15 mouse cellular contexts compared by ENCODE assay signal in the genomic region with DNA sequence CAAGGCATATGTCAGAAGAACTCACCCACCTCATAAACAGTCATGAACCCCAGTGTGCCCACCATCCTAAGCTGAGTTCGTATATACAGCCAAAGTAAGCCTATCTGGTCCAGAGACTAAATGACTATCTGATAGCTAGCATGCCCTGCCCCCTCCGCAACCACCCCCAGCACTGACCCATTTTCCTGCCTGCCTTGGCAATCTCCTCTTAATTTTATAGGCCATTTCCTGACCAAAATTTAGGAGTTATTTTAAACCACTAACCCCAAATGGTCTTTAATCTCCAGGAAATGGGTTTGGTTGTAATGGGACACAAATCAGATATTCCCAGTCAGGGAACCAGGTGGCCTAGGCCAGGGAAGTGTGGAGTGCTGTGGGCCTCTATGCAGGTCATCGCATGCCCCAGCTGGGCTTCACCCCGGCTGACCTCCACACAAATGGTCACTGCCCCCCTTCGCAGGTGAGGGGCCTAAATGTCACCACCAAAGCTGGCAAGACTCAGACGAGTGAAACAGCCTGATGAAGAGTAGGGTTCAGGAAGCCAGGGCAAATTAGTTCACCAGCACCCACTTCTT.
"Had no signal": no experiment of that assay in that cellular context is flagged by ENCODE, and none has a peak within 500 bp of the region (broad histone marks: within the 10 kb centered on the region; RNA-seq: fewer than 3 reads in every experiment).

No protein-coding gene starts in this region.

- H3K4me3 ChIP-seq: intestine, embryonic 15.5 days; left cerebral cortex, adult 2 months; limb, embryonic 10.5 days; liver, embryonic 15.5 days; neural tube, embryonic 13.5 days had no signal

- ATAC-seq: intestine, embryonic 15.5 days; lung, postnatal 0 days had no signal

- H3K9ac ChIP-seq: intestine, embryonic 15.5 days; liver, embryonic 15.5 days; neural tube, embryonic 13.5 days had no signal

- H3K27ac ChIP-seq: intestine, embryonic 15.5 days; left cerebral cortex, adult 2 months; limb, embryonic 10.5 days; liver, embryonic 15.5 days; neural tube, embryonic 13.5 days had no signal

- H3K4me2 ChIP-seq: intestine, embryonic 15.5 days; liver, embryonic 11.5 days; liver, embryonic 15.5 days; neural tube, embryonic 13.5 days had no signal

- H3K9me3 ChIP-seq: intestine, embryonic 15.5 days; limb, embryonic 10.5 days; liver, embryonic 15.5 days; neural tube, embryonic 13.5 days had no signal

- H3K36me3 ChIP-seq: intestine, embryonic 15.5 days; liver, embryonic 15.5 days; neural tube, embryonic 13.5 days had no signal

- DNase-seq: lung, adult 2 months; lung, postnatal 36 days; midbrain, embryonic 14.5 days; retina, postnatal 1 day; right cerebral cortex, postnatal 4 days; spleen, adult 18-20 months; thymus, adult 18-20 months; thymus, postnatal 14 days had no signal

- H3K27me3 ChIP-seq: intestine, embryonic 15.5 days; liver, embryonic 15.5 days had no signal
